Mouse (Mus musculus) gastrocnemius, adult 18-20 months (tissue): ENCODE measurements around the gene Olfml2a. TPM values are rescaled to one million over a fixed set of nuclear protein-coding genes. Genes with fewer than 3 reads are reported as not detected.

Source experiments
- DNase-seq: peaks from one replicate; pipeline ENCODE4 v3.0.0; 2021; ENCODE audit warnings: low spot score
- total RNA-seq, 2 experiments: library from RNA; stranded (reverse); gene quantifications; 2 replicates each; pipeline ENCODE4 v1.2.3; 2021

The Olfml2a gene
- total RNA-seq, 2 experiments from 2014 or later: 3.3 to 5.3 TPM

DNA sequence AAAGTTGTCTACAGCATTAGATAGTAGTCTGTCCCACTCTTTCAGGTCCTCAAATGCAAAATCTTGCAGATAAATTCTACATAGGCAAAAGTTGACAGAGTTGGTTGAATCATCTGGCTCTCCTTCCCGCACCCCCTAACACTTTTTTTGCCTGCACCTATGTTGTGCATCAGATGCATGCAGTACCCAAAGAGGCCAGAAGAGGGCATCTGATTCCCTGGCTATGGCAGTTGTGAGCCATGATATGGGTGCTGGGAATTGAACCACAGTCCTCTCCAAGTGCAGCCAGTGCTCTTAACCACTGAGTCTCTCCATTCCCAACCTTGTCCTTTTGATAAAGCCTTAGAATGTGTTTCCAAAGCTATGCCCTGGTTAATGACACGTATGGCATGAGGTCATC is 51.7 kb downstream of the Olfml2a start:
- no peak for DNase-seq

- peak; percentile 71 for DNase-seq
Observed at GRCm38 (mm10) chr2:38986580-38986979, 54.8 kb downstream of the Olfml2a start.

GRCm38 (mm10) chr2:38987371-38987770 is 55.6 kb downstream of the Olfml2a start:
- no peak for DNase-seq

DNA sequence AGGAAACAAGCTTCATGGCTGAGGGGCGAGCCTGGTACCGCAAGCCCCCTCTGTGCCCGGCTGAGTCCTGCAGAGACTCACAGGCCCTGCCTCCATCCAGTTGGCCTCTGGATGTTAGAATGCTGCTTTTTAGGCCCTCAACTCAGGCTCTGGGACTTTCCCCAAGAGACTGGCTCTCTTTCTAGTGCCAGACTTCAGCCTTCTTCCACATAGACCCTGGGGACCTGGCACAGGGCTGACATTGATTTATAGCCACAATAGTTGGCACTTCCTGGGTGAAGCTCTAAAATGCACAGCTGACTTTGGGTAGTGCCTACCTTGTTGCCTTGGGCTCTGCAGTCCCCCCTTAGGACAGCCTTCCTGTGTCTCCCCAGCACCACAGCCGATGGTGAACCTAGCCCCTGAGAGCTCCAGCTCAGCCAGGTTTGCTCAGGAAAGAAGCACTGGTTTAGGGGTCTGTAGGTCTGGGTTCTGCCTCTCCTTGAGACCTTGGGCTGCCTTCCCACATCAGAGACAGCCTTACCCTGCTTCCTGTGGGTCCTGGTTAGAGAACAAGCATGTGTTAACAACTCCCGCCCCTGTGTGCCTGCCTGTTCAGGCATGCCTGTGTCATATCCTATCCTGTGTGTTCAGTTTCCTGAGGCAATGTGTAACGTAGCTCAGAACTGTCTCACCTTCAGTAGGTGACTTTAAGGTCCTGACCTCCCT is 56.2 kb downstream of the Olfml2a start:
- no peak for DNase-seq

- no peak for DNase-seq
Observed at GRCm38 (mm10) chr2:38988929-38989328, 57.2 kb downstream of the Olfml2a start.

- DNase-seq: no peak
Observed at GRCm38 (mm10) chr2:38992004-38992403, 60.2 kb downstream of the Olfml2a start.

DNA sequence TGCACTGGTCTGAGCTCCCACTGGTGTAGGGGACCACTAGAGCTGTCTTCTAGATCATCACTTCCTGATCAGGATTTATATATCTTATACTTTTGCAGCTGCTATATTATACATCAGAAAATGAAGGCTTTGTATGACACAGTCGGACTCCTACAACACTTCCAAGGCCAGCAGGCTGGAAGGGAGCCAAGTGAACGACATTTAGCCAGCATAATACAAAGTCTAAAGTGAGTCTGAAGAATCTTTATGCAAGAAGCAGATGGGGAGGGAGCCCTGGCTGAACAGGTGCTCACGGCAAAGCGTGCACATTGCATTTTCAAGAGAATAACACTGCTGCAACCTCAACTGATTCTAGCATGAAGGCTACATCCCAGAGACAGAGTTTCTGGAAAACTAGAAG is 60.7 kb downstream of the Olfml2a start:
- no peak for DNase-seq

DNA sequence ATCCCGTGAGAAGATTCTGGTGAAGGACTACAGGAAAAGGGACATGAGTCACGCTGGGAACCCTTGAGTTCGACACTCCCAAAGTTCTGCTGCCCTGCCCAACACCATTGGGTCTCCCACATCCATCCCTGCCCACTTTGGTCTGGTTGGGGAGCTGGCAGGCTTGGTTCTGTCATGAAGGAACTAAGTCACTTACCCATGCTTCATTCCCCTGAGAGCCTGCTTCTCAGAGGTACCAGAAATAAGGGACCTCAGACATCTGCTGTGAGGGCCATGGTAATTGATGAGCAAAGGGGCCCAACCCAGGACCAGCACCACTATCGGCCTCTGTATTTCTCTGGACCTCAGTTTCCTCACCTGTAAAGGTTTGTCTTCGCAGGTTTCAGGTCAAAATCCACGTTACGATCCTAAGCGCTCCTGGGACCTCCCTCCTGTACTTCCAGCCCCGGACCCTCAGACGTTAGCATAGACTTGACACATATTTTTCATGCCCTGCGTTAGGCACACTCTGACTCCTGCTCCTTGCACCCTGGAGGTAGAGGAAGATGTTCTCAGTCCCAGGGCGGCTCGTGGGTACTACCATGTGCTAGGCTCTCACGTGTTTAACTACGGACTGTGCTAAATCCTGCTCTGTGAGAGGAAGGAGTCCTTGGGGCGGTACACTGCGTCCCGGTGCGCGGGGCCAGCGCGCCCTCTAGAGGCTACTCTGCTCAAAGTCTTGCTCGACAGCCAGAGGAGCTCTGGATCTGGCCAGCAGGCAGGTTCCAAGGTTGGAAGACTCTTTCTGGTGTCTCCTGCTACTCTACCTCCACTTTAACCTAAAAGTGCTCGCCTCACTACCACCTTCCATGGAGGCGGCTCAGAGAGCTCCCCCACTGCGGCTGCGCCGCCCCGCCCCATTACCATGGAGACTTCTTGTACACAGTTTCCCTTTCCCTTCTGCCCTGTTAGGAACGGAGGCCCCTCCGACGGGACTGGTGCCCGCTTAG is 65.9 kb downstream of the Olfml2a start, which contains the start of gene Wdr38:
Gene Wdr38 (plus strand): TSS at position 91 of the 989 bp plus-strand sequence.
- DNase-seq: peak; percentile 91

- no peak for DNase-seq
Observed at GRCm38 (mm10) chr2:38999381-38999780, 67.6 kb downstream of the Olfml2a start.

DNA sequence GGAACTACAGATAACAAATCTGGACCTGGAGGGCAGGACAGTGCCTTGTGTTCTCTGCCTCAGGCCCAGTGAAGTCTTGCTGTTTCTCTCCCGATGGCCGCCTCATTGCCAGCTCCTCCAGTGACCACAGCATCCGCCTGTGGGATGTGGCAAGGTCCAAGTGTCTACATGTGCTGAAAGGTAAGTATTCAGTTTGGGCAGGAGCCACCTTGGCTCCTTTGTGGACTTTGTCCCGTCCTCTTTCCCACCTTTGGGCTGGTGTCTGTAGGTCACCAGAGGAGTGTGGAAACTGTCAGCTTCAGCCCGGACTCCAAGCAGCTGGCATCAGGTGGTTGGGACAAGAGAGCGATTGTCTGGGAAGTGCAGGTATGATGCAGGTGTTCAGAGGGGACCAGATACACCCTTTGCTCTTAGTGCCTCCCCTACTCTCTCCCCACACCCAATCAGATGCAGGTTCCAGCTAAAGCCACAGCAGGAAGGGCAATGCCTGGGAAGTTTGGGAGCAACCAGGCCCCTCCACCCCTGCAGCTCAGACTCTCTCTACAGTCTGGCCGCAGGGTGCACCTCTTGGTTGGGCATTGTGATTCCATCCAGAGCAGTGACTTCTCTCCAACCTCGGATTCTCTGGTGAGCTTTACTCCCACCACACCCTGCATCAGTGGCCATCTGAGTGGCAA is 68.3 kb downstream of the Olfml2a start:
- DNase-seq: no peak

DNA sequence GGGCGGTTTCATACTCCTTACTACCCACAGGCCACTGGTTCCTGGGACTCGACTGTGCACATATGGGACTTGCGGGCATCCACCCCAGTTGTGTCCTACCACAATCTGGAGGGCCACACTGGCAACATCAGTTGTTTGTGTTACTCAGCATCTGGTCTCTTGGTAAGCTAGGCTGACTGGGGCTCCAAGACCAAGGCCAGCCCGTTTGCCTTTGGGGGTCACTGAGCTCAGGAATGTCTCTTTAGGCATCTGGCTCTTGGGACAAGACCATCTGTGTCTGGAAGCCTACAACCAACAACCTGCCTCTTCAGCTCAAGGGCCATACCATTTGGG is 68.8 kb downstream of the Olfml2a start:
- DNase-seq: no peak

DNA sequence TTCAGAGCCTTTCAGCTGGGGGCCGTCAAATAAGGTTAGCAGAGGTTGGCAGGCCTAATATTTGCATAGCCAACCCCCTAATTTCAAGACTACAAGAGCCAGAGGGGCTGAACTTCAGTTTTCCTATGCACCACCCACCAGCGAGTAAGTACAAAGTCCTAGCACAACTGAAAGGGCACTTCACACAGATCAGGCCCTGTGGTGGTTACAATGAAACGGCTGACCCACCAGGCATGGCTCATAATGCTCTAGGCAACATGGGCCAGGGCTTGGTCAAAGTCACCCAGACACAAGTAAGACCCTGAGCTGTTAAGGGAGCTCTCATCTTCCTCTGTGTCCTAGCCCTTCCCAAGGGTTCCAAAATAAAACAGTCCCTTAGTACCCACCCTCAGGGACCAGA is 70.1 kb downstream of the Olfml2a start:
- DNase-seq: no peak

DNA sequence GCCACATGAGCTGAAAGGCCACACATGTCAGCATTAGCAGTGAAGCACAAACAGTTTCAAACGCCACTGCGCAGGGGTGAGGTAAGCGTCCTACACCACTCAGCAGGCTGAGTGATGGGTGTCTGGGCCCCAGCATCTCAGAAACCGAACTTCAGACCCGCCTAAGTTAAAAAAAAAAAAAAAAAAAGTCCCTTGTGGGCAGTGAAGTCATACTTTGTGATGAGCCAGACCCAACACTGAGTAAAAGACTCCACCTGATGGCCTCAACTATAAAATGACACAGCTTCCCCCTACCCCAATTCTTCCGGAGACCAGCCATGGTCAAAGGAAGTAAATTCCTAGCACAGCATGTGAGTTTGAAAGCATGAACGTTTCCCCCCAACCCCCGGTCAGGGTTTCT is 71.3 kb downstream of the Olfml2a start:
- DNase-seq: no peak

DNA sequence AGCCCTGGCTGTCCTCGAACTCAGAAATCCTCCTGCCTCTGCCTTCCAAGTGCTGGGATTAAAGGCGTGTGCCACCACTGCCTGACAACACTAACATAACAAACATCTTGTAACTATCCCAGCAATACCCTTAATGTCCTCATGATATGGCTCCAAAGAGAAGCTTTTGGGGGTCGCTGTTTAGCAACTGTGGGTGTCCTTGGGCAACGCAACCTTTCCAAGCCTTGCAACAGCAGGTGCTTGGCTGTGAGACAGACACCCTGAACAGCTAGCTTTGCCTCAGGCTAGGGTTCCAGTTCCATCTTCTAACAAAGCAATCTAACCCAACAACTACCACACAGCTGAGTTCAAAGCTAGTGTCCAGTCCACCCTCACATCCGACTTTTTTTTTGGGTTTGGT is 71.7 kb downstream of the Olfml2a start:
- no peak for DNase-seq

DNA sequence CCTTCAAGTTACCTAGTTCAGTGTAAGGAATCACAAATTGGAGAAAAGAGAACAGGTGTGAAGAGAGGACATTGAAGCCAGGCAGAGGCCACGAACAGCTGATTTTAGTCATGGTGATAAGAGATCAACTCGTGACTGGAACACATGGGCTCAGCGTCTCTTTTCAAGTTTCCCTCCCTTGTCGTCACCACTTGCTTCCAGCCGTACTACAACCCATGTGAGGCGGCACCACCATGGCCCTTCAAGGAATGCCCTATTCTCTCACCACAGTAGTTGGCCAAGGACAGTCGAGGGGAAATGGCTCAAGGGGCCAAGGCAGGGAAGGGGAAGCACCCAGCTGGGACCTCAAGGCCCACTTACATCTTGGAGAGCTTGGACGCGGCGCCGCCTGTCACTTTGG is 72.6 kb downstream of the Olfml2a start:
- DNase-seq: no peak

DNA sequence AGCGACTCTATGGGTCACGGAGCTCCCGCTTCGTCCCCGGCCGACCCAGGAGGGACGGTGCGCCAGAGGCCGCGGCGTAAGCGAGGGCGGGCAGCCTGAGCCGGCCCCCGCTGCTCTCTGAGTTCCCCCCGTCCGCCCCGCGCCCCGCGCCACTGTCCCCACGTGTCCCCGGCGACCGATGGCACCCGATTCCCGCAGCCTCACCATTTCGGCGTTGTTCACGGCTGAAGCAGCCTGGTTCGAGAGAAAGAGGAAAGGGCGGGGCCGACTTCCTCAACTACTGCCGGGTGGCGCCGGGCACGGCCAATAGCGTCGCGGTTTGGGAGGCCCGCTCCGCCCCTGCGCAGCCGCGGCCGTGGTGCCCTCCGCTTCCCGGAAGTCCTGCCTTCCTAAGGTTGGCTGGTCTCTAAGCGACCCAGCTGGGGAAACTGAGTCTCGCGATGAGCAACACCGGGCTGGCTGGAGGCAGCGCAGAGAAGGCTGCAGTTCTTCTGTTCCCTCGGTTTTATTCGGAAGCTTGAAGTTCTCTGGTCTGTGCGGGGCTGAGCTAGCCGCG is 73.2 kb downstream of the Olfml2a start, which contains the start of gene Arpc5l:
Gene Arpc5l (plus strand): TSS at position 469 of the 556 bp plus-strand sequence.
- DNase-seq: peak; percentile 92

DNA sequence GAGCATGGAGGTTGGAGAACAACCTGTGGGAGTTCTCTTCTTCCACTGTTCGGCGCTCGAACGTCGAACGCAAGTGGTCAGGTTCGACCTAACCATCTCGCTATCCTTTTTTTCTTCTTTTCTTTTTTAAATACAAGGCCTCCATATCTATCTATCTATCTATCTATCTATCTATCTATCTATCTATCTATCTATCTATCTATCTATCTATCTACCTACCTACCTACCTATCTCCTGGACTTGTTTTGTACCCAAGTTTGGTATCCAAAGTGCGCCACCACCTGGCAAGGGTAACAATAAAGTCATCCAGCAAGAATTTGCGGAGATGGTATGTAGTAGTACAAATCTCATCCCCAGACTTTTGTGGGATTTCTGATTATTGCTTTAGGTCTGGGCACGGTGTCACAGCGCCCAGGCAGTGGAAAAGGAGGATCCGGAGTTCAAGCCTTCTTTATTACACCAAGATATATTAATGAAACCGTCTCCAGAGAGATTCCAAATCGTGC is 73.8 kb downstream of the Olfml2a start, which contains the start of gene Rpl35:
Gene Rpl35 (minus strand): TSS at position 51 of the 506 bp plus-strand sequence.
- no peak for DNase-seq

- no peak for DNase-seq
Observed at GRCm38 (mm10) chr2:39006149-39006730, 74.5 kb downstream of the Olfml2a start.

DNA sequence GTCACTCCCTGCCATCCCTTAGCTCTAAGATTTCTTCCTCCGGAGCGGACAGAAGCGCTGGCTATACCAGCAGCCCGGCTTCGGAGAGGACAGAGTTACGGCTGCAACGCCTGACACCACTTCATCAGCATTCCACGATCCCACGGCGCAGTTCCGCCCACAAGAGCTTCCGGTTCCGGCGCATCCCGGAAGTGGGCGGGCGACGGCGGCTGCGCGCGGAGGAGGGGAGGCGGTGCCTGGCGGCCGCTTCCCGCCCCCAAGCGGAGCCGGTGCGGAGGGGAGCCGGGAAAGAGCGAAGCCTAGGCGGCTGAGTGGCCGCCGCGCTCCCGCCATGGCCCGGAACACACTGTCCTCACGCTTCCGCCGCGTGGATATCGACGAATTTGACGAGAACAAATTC is 76.1 kb downstream of the Olfml2a start:
- DNase-seq: peak; percentile 94

DNA sequence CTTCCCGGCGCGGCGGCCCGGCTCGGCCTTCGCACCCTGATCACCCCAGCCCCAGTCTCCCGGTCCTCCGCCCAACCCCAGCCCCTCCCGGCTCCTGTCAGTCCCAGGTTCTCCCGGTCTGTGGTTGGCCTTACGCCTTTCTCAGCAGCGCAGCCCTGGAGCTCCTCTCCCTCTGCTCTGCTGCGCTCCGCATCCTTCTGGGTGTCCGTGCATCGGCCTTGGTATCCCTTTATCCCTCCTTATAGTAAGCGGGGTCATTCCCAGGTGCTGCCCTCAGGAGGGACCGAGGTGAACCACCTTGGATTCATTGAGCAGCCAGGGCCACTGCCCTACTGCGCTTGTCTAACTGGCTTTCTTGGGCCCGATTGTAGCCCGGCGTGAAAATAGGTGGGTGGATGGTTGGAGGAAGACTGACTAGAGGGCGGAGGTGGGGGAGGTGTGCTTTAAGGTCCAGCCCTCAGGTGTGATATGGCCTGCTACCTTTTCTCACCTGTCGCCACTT is 76.6 kb downstream of the Olfml2a start:
- no peak for DNase-seq

- no peak for DNase-seq
Observed at GRCm38 (mm10) chr2:39008954-39009365, 77.2 kb downstream of the Olfml2a start.
